Mouse (Mus musculus): ENCODE data around the gene Ube2v1. TPM values are rescaled to one million over a fixed set of nuclear protein-coding genes. Genes with fewer than 3 reads are reported as not detected.

The Ube2v1 gene
- 100 to 1,000 TPM; 184 to 195 TPM for total RNA-seq (2021)
- long read RNA-seq, experiment 1, transcript Ube2v1-207 (5 exons, 924 nt) = minor isoform, 5 of 185 reads
- long read RNA-seq, experiment 1, transcript Ube2v1-202 (4 exons, 2,041 nt) = major isoform, 169 of 185 reads
- long read RNA-seq, experiment 1, partial matches to known transcripts = 0 of 185 reads
- long read RNA-seq, experiment 1, other reads (novel, unspliced or antisense) = 6 of 185 reads
- long read RNA-seq, experiment 2, transcript Ube2v1-202 (4 exons, 2,041 nt) = major isoform, 60 of 96 reads
- long read RNA-seq, experiment 2, partial matches to known transcripts = 0 of 96 reads
- long read RNA-seq, experiment 2, other reads (novel, unspliced or antisense) = 31 of 96 reads

- DNase-seq (ENCODE audit: low spot score in 2 of 2) = peak; percentile 98
These were observed at the start of gene Ube2v1 for GRCm38 (mm10) chr2:167631591-167632448. Gene Ube2v1, minus strand, starts transcription at chr2:167632095.

- DNase-seq (ENCODE audit: low spot score in 2 of 2) = peak in 1 of 2 experiments; percentile 65
These were observed 48.8 kb upstream of the Ube2v1 start for GRCm38 (mm10) chr2:167680657-167681056.

GRCm38 (mm10) chr2:167679902-167680430 is 48.1 kb upstream of the Ube2v1 start:
- DNase-seq (ENCODE audit: low spot score in 2 of 2) = peak; percentile 84 to 88

DNA sequence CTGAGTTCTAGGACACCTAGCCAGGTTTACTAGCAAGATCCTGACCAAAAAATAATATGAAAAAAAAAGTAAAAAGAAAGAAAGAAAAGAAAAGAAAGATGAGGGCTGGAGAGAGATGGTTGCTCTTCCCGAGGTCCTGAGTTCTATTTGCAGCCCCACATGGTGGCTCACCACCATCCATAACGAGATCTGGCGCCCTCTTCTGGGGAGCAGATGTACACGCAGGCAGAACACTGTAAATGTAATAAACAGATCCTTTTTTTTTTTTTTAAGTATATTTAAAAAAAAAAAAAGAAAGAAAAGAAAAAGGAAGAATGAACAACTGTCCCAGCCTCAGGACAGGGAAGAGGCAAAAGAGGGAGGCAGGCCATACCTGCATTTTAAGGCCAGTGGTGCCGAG is 46.7 kb upstream of the Ube2v1 start:
- no peak for DNase-seq (ENCODE audit: low spot score in 2 of 2)

DNA sequence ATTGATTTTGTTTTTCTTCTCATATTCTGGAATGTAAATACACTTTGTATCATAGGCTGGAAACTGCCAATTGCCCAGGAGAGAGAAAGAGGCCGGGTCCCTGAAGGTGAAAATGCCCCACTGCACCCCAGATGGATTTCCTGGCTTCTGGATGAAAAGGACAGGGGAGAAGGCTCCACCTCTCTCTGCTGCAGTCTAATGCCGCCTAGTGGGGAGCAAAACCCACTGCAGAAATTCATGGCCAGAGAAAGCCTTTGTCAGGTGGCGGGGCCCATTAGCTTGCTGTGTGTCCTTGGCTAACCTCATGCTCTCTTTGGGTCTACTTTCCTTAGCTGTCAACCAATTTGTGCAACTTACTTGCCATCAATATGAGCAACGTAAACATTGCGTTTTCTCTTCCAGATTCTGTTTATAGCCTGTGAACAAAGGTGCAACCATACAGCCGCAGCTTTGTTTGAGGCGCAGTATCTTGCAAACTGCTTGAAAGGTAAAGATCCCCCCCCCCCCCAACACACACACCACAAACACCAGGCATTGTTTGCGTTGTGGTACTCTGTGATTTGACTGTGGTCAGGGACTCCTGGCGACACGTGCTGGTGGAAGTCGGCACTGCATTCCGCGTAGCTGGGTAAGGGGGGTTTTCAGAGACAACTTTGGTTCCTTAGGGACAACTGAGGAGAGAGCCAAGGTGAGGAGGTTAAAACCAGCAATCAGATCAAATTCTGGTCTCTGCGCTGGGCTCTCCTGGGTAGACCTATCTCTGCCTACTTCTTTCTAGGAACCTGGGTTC is 43.4 kb upstream of the Ube2v1 start:
- no peak for DNase-seq (ENCODE audit: low spot score in 2 of 2)

- no peak for DNase-seq (ENCODE audit: low spot score in 2 of 2)
These were observed 40.4 kb upstream of the Ube2v1 start for GRCm38 (mm10) chr2:167672212-167672685.

GRCm38 (mm10) chr2:167671101-167671633 is 39.3 kb upstream of the Ube2v1 start:
- no peak for DNase-seq (ENCODE audit: low spot score in 2 of 2)

- no peak for DNase-seq (ENCODE audit: low spot score in 2 of 2)
These were observed 37.5 kb upstream of the Ube2v1 start for GRCm38 (mm10) chr2:167669398-167669797.

GRCm38 (mm10) chr2:167668426-167668825 is 36.5 kb upstream of the Ube2v1 start:
- no peak for DNase-seq (ENCODE audit: low spot score in 2 of 2)

DNA sequence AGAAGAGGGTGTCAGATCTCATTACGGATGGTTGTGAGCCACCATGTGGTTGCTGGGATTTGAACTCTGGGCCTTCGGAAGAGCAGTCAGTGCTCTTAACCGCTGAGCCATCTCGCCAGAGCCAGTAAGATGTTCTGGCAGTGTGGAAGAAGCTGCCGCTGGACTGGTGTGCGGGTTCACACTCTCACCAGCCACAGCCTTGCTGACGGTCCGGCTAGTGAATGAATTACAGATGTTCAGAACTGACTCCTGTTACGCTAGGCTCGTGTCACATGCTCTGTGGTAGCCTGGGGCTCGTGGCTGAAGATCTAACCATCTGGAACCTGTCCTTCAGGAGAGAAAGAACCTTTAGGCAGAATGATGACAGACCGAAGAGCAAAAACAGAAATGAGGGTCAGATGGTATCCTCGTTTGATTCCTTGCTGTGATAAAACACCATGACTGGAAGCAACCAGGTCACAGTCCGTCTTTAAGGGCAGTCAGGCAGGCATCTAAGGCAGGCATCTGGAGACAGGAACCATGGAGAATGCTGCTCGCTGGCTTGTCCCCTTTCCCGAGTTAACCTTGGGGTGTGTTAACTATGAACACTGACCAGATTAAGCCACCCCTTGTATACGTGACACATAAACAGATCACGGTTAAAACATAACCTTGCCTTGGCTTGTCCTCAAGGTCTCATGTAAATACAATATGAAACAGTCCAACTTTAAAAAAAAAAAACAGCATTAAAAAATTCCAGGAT is 34.2 kb upstream of the Ube2v1 start:
- no peak for DNase-seq (ENCODE audit: low spot score in 2 of 2)

GRCm38 (mm10) chr2:167662713-167663112 is 30.8 kb upstream of the Ube2v1 start:
- DNase-seq (ENCODE audit: low spot score in 2 of 2) = no peak

- DNase-seq (ENCODE audit: low spot score in 2 of 2) = peak; percentile 96
These were observed 29.6 kb upstream of the Ube2v1 start, which contains the start of gene Gm20431 for GRCm38 (mm10) chr2:167661270-167662203. Gene Gm20431, minus strand, starts transcription at chr2:167661496.

- DNase-seq (ENCODE audit: low spot score in 2 of 2) = no peak
These were observed 28.7 kb upstream of the Ube2v1 start for GRCm38 (mm10) chr2:167660611-167660971.

DNA sequence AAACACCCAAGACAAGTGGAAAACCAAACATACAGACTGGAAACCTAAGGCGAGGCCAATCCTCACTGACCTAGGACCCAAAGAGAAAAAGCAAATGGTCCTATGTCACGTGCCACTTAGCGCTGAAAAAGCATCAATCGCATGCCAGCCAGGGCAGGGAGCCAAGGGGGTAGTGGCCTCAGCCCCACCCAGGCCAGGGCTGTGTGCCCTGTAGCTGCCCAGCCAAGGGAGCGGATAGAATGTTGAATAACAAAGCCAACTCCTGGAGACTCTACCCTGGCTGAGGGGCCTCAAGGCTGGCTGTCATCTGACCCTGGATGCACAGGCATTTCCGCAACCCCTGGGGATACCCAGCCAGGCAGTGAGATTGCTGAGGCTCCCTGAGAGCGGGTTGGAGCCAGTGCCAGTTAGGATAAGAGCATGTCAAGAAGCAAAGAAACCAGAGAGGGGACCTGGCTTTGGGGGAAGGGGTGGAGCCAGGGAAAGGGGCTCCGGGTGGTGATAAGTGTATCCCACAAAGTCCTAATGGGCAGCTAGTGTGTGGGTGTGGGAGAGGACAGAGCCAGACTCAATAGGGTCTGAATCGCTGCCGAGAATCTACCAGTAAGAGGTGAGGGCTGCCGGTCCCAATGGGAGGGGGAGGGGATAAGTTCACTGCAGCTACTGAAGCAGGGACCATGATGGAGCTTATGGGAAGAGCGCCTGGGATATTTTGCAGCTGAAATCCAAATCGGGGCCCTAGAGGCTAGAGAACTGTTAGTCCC is 28.1 kb upstream of the Ube2v1 start:
- DNase-seq (ENCODE audit: low spot score in 2 of 2) = peak; percentile 39 to 55

DNA sequence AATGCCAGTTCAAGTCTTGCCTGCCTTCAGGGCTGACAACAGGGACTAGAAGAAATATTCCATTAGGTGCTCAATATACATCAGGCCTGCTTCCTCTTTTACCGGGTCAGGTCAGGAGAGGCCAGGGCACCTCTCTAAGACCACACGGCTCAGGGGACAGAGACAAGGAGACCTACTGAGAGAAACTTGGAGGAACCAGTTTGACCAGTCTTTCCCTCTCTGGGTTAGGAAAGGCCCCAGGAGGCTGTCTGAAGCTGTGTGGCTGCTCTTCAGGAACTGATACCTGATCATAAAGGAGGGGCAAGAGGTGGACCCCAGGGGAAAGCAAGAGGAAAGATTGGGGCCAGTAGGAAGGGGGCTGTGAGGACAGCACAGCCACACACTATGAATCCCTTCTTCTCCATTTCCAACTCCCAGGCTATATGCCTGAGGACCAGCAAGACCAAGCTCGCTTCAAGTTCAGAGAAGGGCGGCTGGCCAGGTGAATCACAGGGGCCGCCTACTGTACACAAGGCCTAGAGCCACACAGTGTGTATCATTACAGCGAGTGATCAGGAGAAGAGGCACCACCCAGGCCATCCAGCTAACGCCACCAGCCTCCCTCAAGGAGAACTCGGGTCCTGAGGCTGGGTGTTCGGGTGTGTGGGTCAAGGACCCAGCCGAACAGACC is 27.4 kb upstream of the Ube2v1 start:
- DNase-seq (ENCODE audit: low spot score in 2 of 2) = no peak

DNA sequence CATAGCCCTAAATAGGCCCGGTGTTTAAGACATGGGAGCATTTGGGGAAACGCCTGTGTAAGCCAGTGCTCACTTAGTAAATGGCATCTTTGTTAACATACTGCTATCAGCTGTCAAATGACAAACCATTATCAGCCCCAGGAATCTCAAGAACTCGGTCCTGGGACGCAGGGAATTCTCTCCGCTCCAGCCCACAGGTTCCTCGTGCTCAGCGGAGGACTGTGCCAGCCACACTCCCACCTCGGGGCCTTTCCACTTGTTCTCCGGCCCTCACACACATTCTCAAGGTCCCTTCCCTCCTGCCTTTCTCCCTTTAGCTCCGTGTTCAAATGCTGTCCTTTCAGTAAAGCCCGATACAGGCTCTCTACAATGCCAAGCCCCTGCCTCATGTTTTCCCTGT is 26.8 kb upstream of the Ube2v1 start:
- DNase-seq (ENCODE audit: low spot score in 2 of 2) = no peak

- DNase-seq (ENCODE audit: low spot score in 2 of 2) = no peak
These were observed 26.1 kb upstream of the Ube2v1 start for GRCm38 (mm10) chr2:167657973-167658372.
